Mouse (Mus musculus): Measurements from ENCODE around the gene Adam22. TPM values are rescaled to one million over a fixed set of nuclear protein-coding genes. Genes with fewer than 3 reads are reported as not detected.

Adam22 gene
- polyA plus RNA-seq, 1 experiment from 2014 or later, result 3.7 TPM

DNA sequence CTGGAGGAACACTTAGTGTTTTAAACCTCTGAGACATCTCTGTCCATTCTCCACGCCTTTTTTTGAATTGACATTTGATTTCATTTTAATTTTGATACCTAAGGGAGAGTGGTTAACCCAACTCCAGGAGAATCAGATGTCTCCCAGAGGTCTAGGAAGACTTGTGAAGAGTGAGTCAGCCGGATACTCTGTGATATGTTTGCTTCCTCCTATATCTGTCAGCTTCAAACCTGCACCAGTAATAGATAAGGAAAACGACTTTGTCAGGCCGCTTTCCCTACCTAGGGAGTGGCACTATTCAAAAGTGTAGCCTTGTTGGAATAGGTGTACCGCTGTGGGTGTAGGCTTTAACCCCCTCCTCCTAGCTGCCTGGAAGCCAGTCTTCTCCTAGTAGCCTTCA lies 821 bp upstream of the Adam22 start:
- H3K9me3 ChIP-seq (ENCODE audit: control insufficient read depth, low read length), result no peaks in the 10 kb centered on the region
- ATAC-seq (ENCODE audit: low read depth), result no peak
- H3K27ac ChIP-seq (ENCODE audit: low read length), result no peak overlapping the region
- no peak overlapping the region for H3K4me3 ChIP-seq (ENCODE audit: low read length)
- H3K36me3 ChIP-seq (ENCODE audit: control insufficient read depth, insufficient read depth, low read length), result no peaks in the 10 kb centered on the region
- no peak overlapping the region for H3K4me2 ChIP-seq (ENCODE audit: low read depth, low read length)
- 77% methylated on average over 5 of the region's 5 CpGs for whole genome bisulfite sequencing
- H3K9ac ChIP-seq (ENCODE audit: low read length), result no peak overlapping the region
- H3K4me1 ChIP-seq (replicated peaks; ENCODE audit: control insufficient read depth, insufficient read depth, low read length), result no peaks in the 10 kb centered on the region; the same call in 1 of the 2 replicates
- peaks cover 16% of the 10 kb centered on the region for H3K27me3 ChIP-seq (ENCODE audit: control insufficient read depth, insufficient read depth, low read depth, low read length)

DNA sequence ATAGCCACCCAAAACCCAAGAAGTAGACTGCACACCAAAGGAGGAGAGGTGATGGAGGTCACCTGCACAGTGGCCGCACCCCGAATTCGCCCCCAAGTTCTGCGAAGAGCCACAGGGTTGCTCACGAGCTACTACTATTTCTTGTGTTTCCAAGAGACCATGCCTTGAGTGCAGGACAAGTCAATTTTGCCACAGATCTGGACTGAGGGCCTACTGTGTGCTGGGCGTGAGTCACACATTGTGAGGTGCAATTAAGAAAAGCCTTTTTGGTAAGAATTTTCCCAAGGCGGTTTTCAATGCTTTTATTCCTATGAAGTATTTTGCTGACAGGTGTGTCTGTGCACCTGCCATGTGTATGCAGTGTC lies 350 bp upstream of the Adam22 start:
- Histone ChIP-seq H3K4me3 (ENCODE audit: low read length) (peak overlapping the region; percentile 64), H3K36me3 (ENCODE audit: control insufficient read depth, insufficient read depth, low read length) (no peaks in the 10 kb centered on the region), H3K4me1 (replicated peaks; ENCODE audit: control insufficient read depth, insufficient read depth, low read length) (no peaks in the 10 kb centered on the region; the same call in 1 of the 2 replicates), H3K9me3 (ENCODE audit: control insufficient read depth, low read length) (no peaks in the 10 kb centered on the region), H3K9ac (ENCODE audit: low read length) (no peak overlapping the region), H3K27ac (ENCODE audit: low read length) (no peak overlapping the region), H3K4me2 (ENCODE audit: low read depth, low read length) (peak overlapping the region; percentile 79), H3K27me3 (ENCODE audit: control insufficient read depth, insufficient read depth, low read depth, low read length) (peaks cover 16% of the 10 kb centered on the region)
- peak; percentile 9; the same call in 1 of the 2 replicates for ATAC-seq (ENCODE audit: low read depth)
- 40% methylated on average over 7 of the region's 7 CpGs for WGBS

DNA sequence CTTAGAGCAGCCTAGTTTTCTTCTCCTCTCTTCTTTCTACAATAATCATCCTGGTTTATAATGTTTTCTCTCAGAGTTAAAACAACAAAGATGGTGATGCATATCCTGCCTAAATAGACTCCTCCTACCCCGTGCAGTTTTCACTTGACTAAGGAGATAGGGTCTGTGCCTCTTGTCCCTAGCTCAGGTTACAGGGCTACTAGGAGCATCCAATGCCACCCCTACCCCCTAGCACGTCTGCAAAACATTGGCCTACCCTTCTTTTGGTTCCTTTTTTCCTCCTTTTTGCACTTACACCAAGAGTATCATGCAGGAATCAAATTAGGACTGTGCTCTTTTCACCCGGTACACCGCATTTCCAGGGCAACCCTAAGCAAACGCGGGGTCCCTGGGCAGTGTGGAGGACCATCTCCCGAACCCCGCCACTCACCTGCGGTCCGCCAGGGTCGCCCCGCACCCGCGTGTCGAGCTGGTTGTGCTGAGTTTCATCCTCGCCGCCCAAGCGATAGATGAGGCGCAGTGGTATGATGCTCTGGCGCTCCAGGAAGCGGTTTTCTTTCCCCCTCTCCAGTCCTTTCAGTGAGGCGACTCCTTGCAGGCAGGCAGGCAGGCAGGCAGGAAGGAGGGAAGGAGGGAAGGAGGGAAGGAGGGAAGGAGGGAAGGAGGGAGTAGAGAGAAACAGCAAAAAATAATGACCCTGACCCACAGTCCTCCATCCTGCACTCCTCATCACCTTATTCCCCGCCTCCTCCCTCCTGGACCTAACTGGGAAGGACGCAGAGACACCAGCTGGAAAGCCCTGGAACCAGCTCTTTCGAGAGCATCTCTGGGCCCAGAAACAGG lies 968 bp downstream of the Adam22 start:
- Histone ChIP-seq H3K27ac (ENCODE audit: low read length) (no peak overlapping the region), H3K4me3 (ENCODE audit: low read length) (peak overlapping the region; percentile 64), H3K4me1 (replicated peaks; ENCODE audit: control insufficient read depth, insufficient read depth, low read length) (no peaks in the 10 kb centered on the region; the same call in 1 of the 2 replicates), H3K36me3 (ENCODE audit: control insufficient read depth, insufficient read depth, low read length) (no peaks in the 10 kb centered on the region), H3K9ac (ENCODE audit: low read length) (no peak overlapping the region), H3K4me2 (ENCODE audit: low read depth, low read length) (peak overlapping the region; percentile 79), H3K9me3 (ENCODE audit: control insufficient read depth, low read length) (no peaks in the 10 kb centered on the region), H3K27me3 (ENCODE audit: control insufficient read depth, insufficient read depth, low read depth, low read length) (peaks cover 16% of the 10 kb centered on the region)
- ATAC-seq (ENCODE audit: low read depth), result no peak
- WGBS, result 3% methylated on average over 24 of the region's 25 CpGs

DNA sequence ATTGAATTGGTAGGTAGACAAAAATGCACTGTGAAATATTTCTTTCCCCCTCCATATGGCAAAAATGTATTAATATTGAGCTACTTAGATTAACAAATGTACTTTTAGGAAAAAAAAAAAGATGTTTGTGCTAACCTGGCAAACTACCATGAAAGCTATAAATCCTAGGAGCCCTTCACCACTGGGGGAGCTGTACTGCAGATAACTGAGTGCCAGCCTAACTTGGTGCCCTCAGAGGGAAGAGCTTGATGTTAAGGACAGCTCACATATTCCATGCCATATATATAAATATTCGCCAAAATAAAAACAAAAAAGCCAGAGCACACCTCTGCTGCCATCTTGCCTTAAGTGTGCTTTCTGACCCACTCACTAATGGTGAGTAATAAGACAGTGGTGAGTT lies 5.6 kb downstream of the Adam22 start:
- Histone ChIP-seq H3K27me3 (ENCODE audit: control insufficient read depth, insufficient read depth, low read depth, low read length) (peaks cover 3% of the 10 kb centered on the region; the same call in 1 of the 2 replicates), H3K9me3 (ENCODE audit: control insufficient read depth, low read length) (no peaks in the 10 kb centered on the region), H3K27ac (ENCODE audit: low read length) (no peak overlapping the region), H3K4me3 (ENCODE audit: low read length) (no peak overlapping the region), H3K4me2 (ENCODE audit: low read depth, low read length) (no peak overlapping the region), H3K9ac (ENCODE audit: low read length) (no peak overlapping the region), H3K36me3 (ENCODE audit: control insufficient read depth, insufficient read depth, low read length) (no peaks in the 10 kb centered on the region), H3K4me1 (replicated peaks; ENCODE audit: control insufficient read depth, insufficient read depth, low read length) (peaks cover 5% of the 10 kb centered on the region)
- ATAC-seq (ENCODE audit: low read depth), result no peak
- 59% methylated on average over 1 of the region's 1 CpGs for WGBS

DNA sequence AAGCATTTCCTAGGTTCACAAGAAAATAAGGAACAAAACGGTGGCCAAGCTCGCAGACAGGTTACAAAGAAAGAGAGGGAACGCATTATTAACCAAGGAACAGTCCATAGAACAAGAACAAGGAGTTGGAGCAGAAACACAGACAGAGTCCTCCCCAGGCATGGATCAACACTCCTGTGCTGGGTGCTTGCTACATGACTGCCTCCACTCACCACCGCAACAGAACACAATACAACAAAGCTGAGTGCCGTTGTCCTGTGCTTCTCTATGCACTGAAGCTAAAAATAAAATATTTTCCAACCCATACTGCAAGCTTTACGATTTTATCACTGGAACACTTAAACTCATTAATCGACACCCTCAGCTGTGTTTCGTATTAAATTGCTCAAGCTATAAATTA lies 10.3 kb downstream of the Adam22 start:
- peak; percentile 27; the same call in 1 of the 2 replicates for ATAC-seq (ENCODE audit: low read depth)
- H3K4me3 ChIP-seq (ENCODE audit: low read length), result no peak overlapping the region
- no peaks in the 10 kb centered on the region for H3K9me3 ChIP-seq (ENCODE audit: control insufficient read depth, low read length)
- H3K36me3 ChIP-seq (ENCODE audit: control insufficient read depth, insufficient read depth, low read length), result no peaks in the 10 kb centered on the region
- peaks cover 16% of the 10 kb centered on the region for H3K4me1 ChIP-seq (replicated peaks; ENCODE audit: control insufficient read depth, insufficient read depth, low read length)
- H3K9ac ChIP-seq (ENCODE audit: low read length), result no peak overlapping the region
- no peaks in the 10 kb centered on the region for H3K27me3 ChIP-seq (ENCODE audit: control insufficient read depth, insufficient read depth, low read depth, low read length)
- H3K27ac ChIP-seq (ENCODE audit: low read length), result no peak overlapping the region
- H3K4me2 ChIP-seq (ENCODE audit: low read depth, low read length), result no peak overlapping the region
- 62% methylated on average over 8 of the region's 8 CpGs for WGBS

DNA sequence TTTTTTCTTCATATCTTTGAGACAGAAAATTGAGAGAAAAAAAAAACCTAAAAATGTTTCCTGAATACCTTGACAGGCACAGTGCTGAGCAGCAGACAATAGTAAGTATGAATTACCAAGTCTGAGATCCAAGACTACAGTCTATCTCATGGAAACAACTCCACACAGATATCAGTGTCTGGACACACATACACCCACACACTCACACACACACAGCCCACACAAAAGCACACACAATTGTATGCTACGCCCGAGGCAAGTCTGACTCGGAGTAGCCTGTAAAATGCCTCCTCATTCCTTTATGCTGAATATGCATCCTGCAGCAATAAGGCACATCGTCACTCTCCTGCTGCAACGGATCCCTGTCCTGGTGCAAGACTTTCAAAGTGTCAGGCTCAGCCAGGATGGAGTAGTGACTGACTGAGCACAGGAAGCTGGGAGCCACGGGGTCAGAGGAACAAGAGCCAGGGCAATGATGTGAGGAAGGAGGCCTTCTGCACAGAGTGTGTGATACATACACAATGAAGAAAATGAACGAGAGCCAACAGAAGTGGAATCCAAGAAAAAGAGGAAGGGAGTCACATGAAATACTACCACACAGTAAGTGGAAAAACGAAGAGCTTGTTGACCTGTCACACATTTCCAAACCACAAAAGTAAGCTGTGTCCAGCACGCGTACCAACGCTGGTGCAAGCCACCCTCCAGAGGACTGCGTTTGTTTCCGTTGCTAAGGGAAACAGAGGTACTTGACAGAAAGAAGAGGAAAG lies 10.9 kb downstream of the Adam22 start:
- H3K27me3 ChIP-seq (ENCODE audit: control insufficient read depth, insufficient read depth, low read depth, low read length), result no peaks in the 10 kb centered on the region
- ATAC-seq (ENCODE audit: low read depth), result peak; percentile 86
- peaks cover 16% of the 10 kb centered on the region for H3K4me1 ChIP-seq (replicated peaks; ENCODE audit: control insufficient read depth, insufficient read depth, low read length)
- H3K27ac ChIP-seq (ENCODE audit: low read length), result no peak overlapping the region
- H3K9me3 ChIP-seq (ENCODE audit: control insufficient read depth, low read length), result no peaks in the 10 kb centered on the region
- H3K9ac ChIP-seq (ENCODE audit: low read length), result no peak overlapping the region
- H3K4me2 ChIP-seq (ENCODE audit: low read depth, low read length), result no peak overlapping the region
- no peak overlapping the region for H3K4me3 ChIP-seq (ENCODE audit: low read length)
- WGBS, result 17% methylated on average over 13 of the region's 13 CpGs
- H3K36me3 ChIP-seq (ENCODE audit: control insufficient read depth, insufficient read depth, low read length), result no peaks in the 10 kb centered on the region

DNA sequence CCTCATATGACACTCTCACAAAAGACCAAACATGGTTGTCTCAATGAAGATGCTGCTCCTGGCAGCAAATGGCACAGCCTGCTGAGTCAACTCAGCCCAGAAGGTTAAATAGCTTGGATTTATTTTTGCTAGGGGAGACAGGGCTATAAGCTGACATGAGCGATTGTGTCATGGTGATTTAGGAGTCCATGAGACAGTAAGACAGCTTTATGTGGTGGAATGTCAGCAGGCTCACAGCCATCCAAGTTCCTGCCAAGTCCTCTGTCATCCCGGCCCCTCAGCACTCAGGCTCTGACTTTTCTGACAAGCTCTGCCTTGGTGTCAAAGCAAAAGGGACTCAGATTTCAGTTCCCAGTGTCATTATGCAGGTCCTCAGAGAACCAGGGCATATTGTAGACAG lies 11.6 kb downstream of the Adam22 start:
- ATAC-seq (ENCODE audit: low read depth), result peak; percentile 58
- no peak overlapping the region for H3K9ac ChIP-seq (ENCODE audit: low read length)
- no peaks in the 10 kb centered on the region for H3K36me3 ChIP-seq (ENCODE audit: control insufficient read depth, insufficient read depth, low read length)
- H3K4me1 ChIP-seq (replicated peaks; ENCODE audit: control insufficient read depth, insufficient read depth, low read length), result peaks cover 16% of the 10 kb centered on the region
- H3K27ac ChIP-seq (ENCODE audit: low read length), result no peak overlapping the region
- H3K9me3 ChIP-seq (ENCODE audit: control insufficient read depth, low read length), result no peaks in the 10 kb centered on the region
- no peak overlapping the region for H3K4me3 ChIP-seq (ENCODE audit: low read length)
- WGBS, result 36% methylated on average over 2 of the region's 2 CpGs
- H3K27me3 ChIP-seq (ENCODE audit: control insufficient read depth, insufficient read depth, low read depth, low read length), result no peaks in the 10 kb centered on the region
- no peak overlapping the region for H3K4me2 ChIP-seq (ENCODE audit: low read depth, low read length)

DNA sequence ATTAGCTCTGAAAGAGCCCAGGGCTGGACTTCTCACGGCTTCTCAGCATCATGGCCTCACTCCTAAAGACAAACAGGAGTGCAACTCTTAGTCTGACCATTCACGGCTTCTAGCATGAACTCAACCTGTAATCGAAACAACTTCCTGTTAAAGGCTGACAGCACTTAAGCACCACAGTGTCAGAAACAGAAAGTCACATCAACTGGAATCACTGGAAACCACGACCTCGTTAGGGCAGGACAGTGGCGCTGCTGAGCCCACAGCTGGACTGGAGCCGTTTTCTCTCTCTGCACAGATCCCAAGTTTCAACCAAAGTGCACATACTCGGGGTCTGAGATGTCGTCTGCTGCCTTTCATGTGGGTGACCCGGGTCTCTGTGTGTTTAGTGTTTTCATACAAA lies 18.4 kb downstream of the Adam22 start:
- Histone ChIP-seq H3K4me2 (ENCODE audit: low read depth, low read length) (no peak overlapping the region), H3K27me3 (ENCODE audit: control insufficient read depth, insufficient read depth, low read depth, low read length) (no peaks in the 10 kb centered on the region), H3K36me3 (ENCODE audit: control insufficient read depth, insufficient read depth, low read length) (no peaks in the 10 kb centered on the region), H3K9ac (ENCODE audit: low read length) (no peak overlapping the region), H3K4me1 (replicated peaks; ENCODE audit: control insufficient read depth, insufficient read depth, low read length) (no peaks in the 10 kb centered on the region), H3K9me3 (ENCODE audit: control insufficient read depth, low read length) (no peaks in the 10 kb centered on the region), H3K27ac (ENCODE audit: low read length) (no peak overlapping the region), H3K4me3 (ENCODE audit: low read length) (no peak overlapping the region)
- ATAC-seq (ENCODE audit: low read depth), result no peak
- WGBS, result 53% methylated on average over 10 of the region's 10 CpGs

DNA sequence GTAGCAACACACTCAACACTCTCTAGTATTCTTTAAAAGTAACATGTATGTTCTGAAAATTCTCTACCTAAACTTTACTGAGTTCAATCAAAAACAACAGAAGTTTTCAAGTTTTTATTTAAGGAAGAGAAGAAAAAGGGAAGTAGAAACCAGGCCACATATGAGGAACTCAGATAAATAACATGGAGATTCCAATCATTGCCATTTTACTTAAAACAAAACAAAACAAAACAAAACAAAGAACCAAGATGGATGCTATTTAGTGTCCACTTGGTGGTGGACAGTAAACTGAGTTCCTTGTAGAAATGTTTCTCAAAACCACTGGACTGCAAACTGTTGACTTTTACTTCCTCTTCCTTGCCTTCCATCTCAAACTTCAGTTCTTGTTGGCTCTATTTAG lies 21.6 kb downstream of the Adam22 start:
- Histone ChIP-seq H3K4me3 (ENCODE audit: low read length) (no peak overlapping the region), H3K36me3 (ENCODE audit: control insufficient read depth, insufficient read depth, low read length) (no peaks in the 10 kb centered on the region), H3K9ac (ENCODE audit: low read length) (no peak overlapping the region), H3K27ac (ENCODE audit: low read length) (no peak overlapping the region), H3K4me1 (replicated peaks; ENCODE audit: control insufficient read depth, insufficient read depth, low read length) (no peaks in the 10 kb centered on the region), H3K4me2 (ENCODE audit: low read depth, low read length) (no peak overlapping the region), H3K9me3 (ENCODE audit: control insufficient read depth, low read length) (no peaks in the 10 kb centered on the region), H3K27me3 (ENCODE audit: control insufficient read depth, insufficient read depth, low read depth, low read length) (no peaks in the 10 kb centered on the region)
- ATAC-seq (ENCODE audit: low read depth), result no peak

All from lung, embryonic 16.5 days (tissue).